Mouse (Mus musculus): ENCODE data around the gene Qars.

The Qars gene

DNA sequence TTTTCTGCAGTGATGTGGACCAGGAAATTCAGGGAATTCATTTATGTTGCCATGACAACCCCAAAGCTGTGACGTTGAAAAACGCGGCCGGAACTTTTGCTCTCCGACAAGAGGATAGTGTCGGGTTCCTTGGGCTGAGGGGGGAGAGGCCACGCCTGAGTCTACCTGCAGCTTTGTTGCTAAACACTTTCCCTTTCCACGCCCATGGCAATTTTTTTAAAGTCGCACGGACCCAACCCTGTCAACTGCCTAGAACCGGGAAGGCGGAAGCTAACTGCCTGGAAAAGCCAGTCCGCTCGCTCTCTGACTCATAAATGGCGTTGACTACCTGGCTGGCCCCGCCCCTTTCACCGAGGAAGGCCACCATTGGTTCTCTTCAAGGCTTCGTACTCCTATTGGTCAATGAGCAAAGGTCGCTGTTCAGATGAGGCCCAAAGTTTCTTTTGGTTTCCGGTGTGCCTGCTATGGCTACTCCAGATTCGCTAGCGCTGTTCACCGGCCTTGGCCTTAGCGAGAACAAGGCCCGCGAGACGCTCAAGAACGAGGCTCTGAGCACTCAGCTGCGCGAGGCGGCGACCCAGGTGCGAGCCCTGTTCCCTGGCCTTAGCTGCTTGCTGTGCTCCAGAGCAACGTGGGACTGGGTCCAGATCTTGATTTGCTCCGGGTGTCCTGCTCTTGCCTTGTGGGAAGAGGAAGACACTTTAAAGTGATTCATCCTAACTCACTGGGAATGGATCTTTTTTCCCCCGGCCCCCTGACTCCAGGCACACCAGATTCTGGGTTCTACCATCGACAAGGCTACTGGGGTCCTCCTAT lies at the start of gene Qars:
Gene Qars, plus strand, starts transcription at position 88 of the 816 bp plus-strand sequence.
- peak; percentile 91 for DNase-seq (ENCODE audit: low spot score)

DNA sequence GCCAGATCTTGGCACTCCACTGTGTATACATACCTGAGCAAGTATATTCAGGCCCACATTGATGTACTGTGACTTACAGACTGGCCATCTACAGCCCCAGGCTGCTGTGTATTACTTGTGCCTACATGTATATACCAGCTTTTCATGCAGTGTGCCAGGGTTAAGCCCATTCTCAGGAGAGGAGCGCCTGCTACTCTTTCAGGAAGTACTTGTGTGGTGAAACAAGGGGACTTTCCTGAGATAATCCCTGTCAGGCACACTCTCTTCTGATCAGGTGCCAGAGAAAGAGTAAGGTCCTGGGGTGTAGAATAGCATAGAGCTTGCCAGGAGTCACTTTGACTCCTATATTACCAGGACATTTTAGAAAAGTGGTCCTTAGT lies 47.6 kb upstream of the Qars start:
- no peak for DNase-seq (ENCODE audit: low spot score)

GRCm38 (mm10) chr9:108460319-108461178 lies 47.0 kb upstream of the Qars start, which contains the start of gene Ccdc71:
Gene Ccdc71, plus strand, starts transcription at chr9:108460527.
- peak; percentile 84 for DNase-seq (ENCODE audit: low spot score)

- no peak for DNase-seq (ENCODE audit: low spot score)
Measured at GRCm38 (mm10) chr9:108461181-108461631, 46.3 kb upstream of the Qars start, which contains the start of gene Klhdc8b. Gene Klhdc8b, minus strand, starts transcription at chr9:108461581.

DNA sequence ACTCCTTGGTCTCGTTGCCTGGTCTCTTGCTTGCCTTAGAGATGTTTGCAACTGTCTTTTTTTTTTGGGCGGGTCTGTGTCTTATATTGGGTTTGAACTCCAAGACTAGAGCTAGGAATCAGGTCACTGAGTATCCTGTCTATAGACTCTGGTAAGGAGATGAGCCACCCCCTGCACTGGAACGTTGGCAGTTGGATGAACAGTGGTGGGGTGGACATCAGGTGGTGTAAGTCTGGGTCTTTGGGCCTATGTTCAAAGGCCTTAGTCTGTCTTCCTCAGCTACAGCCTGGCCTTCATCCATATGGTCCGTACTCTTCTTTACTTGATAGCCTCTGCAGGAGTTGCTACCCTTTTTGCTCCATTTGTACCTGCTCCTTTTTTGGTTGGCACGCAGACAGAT lies 45.8 kb upstream of the Qars start:
- DNase-seq (ENCODE audit: low spot score) = no peak

- DNase-seq (ENCODE audit: low spot score) = no peak
Measured at GRCm38 (mm10) chr9:108462192-108462591, 45.3 kb upstream of the Qars start.

- no peak for DNase-seq (ENCODE audit: low spot score)
Measured at GRCm38 (mm10) chr9:108463713-108464112, 43.8 kb upstream of the Qars start.

DNA sequence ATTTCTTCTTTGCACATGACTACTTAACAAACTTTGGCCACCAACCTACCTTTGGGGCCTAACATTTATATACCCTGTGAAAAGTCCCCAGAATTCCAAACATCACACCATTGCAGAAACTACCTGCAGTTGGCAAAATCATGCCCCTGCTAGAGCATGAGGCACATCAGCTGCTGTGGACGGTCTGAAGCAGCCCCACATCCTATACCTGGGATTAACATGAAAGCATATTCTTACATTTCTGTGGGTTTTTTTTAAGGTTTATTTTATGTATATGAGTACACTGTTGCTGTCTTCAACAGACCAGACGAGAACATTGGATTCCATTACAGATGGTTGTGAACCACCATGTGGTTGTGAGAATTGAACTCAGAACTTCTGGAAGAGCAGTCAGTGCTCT lies 41.3 kb upstream of the Qars start:
- no peak for DNase-seq (ENCODE audit: low spot score)

DNA sequence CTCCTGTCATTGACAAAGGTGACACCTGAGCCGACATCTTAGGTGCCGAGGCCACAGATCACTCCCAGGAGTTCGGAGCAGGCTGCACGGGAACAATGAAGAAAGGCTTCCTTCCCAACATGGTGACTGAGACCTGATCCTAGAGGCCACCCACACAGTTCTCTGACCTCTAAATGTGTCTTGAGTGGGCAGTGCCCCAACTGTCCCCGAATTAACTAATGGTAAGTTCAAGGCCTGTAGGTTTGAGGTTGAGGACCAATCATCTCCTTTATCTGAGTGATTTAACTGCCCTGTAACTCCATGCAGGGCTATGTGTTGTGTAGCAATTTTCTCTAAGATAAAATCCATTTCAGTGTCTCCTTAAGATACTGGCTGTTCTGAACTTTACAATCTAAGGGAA lies 38.1 kb upstream of the Qars start:
- no peak for DNase-seq (ENCODE audit: low spot score)

DNA sequence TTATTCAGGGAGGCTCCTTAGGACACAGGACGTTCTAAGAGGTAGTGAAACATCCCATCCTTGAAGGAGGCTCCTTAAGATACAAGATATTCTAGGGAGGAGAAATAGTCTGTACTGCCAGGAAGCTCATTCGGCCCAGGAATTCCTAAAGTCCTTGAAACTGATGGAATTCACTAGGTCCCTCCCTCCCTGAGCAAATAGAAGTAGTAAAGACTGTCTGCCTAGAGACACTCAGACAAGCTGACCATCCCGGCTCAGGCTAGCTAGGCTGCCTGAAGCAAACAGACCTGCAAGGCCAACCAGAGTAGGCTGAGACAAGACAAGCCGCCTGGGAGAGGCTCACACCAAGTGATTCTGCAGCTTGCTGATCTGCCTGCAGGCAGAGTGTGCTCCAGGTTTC lies 37.7 kb upstream of the Qars start:
- no peak for DNase-seq (ENCODE audit: low spot score)

GRCm38 (mm10) chr9:108474528-108474927 lies 33.0 kb upstream of the Qars start:
- DNase-seq (ENCODE audit: low spot score) = no peak

DNA sequence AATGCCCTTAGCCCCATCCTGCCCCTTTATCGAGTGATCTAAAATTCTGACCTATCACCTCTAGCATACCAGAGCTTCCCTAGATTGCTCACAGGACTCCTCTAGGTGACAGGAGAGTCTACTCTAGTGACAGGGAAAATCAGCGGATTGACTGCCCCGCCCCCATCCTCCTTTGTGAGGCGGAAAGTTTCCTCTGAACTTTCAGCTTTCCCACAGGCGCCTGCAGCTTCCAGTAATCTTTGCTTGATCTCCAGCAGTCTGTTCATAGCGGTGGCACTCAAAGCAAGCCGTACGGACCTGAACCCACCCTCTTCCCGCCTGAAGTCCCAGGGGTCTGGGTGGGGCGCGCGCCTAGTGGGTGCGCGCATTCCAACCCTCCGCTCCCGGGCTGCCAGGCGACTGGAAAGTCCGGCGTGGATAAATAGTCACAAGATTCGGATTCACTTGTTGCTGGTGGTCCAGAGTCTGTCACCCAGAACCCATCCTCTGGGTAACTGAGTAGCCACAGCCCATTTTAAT lies 28.8 kb upstream of the Qars start:
- peak; percentile 73 for DNase-seq (ENCODE audit: low spot score)

DNA sequence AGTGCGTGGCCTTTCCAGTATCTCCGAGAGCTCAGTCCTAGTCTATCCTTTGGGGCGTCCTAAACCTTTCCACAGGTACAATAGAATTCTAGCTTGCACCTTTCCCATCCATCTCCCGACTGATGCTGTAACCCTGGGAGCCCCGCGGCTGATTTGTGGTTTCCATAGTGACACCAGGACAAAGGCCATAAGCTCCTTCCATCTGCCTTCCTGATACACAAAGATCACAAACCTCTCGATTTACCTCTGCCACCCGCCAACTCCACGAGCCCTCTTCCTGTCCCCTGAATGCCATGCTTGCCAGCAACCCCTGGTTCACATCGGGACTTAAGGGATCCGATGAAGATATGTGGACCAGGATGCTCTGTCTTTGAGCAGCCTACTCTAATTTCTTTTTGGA lies 28.3 kb upstream of the Qars start:
- no peak for DNase-seq (ENCODE audit: low spot score)

GRCm38 (mm10) chr9:108479721-108480351 lies 27.7 kb upstream of the Qars start, which contains the start of gene Lamb2:
Gene Lamb2, plus strand, starts transcription at chr9:108479736.
- peak; percentile 35 for DNase-seq (ENCODE audit: low spot score)

DNA sequence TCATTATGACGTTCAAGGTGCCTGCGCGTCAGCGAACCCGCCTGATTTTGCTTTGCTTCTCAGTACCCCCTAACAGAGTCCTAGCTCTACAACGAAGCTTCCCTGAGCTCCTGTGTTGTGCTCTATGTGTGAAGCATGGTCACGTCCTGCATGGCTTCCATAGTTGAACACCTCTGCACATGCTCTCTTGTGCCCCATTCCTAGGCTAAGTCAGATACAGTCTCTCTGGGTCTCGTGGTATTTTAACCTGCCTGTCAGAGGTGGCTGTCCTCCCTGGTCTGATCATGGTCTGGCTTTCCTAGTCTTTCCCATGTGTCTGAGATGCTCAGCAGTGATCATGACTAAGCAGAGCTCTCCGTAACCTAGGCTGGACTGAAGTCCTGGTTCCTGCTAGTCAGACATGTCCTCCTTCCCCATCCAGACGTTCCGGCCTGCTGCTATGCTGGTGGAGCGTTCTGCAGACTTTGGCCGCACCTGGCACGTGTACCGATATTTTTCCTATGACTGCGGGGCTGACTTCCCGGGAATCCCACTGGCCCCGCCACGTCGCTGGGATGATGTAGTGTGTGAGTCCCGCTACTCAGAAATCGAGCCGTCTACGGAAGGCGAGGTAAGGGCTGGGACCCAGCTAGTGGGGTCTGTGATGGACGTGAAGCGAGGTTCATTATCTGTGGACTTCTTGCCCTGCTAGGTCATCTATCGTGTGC lies 26.5 kb upstream of the Qars start:
- no peak for DNase-seq (ENCODE audit: low spot score)

DNA sequence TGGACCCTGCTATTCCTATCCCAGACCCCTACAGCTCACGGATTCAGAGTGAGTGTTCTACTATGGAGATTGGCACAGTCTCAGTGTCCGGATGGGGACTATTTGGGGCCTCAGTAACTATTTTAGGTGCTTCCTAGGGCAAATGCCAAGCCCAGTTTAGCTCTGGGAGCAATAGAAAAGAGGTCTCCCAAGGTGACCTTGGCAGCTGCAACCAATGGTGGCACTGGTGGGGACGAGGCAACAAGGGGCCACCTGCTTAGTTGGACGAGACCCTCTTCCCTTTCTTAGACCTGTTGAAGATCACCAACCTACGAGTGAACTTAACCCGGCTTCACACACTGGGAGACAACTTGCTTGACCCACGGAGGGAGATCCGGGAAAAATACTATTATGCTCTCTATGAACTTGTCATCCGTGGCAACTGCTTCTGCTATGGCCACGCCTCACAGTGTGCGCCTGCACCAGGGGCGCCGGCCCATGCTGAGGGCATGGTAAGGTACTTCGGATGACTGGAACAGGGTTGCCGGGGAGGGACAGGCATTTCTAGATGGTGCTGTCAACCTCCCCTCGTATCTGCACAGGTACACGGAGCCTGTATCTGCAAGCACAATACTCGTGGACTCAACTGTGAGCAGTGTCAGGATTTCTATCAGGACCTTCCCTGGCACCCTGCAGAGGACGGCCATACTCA lies 25.8 kb upstream of the Qars start:
- DNase-seq (ENCODE audit: low spot score) = no peak

GRCm38 (mm10) chr9:108483051-108483790 lies 24.3 kb upstream of the Qars start:
- DNase-seq (ENCODE audit: low spot score) = no peak

GRCm38 (mm10) chr9:108484021-108484420 lies 23.5 kb upstream of the Qars start:
- no peak for DNase-seq (ENCODE audit: low spot score)

- no peak for DNase-seq (ENCODE audit: low spot score)
Measured at GRCm38 (mm10) chr9:108485301-108485875, 22.1 kb upstream of the Qars start.
